Comparison of ENCODE assay signal across 24 mouse cellular contexts in the genomic region with DNA sequence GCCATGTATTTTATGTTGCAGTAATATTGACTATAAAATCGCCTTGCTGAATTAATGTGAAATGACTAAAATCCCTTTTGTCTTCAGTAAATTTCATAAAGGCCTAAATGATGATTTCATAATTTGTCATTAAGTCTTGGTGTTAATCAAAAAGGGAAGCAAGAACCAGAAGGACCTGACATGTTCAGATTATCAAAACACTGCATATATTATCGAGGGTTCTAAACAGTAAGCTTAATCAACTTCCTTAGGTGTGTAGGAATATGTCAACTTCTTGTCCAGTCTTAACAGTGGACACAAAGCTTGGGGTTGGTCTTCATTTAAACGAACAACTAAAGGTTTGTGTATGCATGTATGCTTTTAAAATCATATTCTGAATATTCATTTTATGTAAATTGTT. TPM values are rescaled to one million over a fixed set of nuclear protein-coding genes. Genes with fewer than 3 reads are reported as not detected.
DNase-seq lines count a peak whose midpoint lies in the region; ATAC-seq and TF ChIP-seq lines count a peak whose summit lies in the region.
"Had no signal": no experiment of that assay in that cellular context is flagged by ENCODE, and none has a peak within 500 bp of the region (broad histone marks: within the 10 kb centered on the region; RNA-seq: fewer than 3 reads in every experiment).

No protein-coding gene starts in this region.

- H3K4me2 ChIP-seq in midbrain, embryonic 11.5 days: no peak overlapping the region
- no peak overlapping the region for H3K4me2 ChIP-seq in midbrain, postnatal 0 days (ENCODE audit: low read depth, low read length, poor library complexity, severe bottlenecking)
- H3K4me2 ChIP-seq in liver, postnatal 0 days (ENCODE audit: low read depth, low read length): no peak overlapping the region

- H3K9ac ChIP-seq in midbrain, embryonic 11.5 days (ENCODE audit: low read length): no peak overlapping the region
- H3K9ac ChIP-seq in midbrain, postnatal 0 days (replicated peaks; ENCODE audit: low read length, poor library complexity, severe bottlenecking): no peak overlapping the region
- H3K9ac ChIP-seq in MEL (ENCODE audit: control insufficient read depth, low read depth, low read length, poor library complexity, severe bottlenecking): no peak overlapping the region
- H3K9ac ChIP-seq in liver, postnatal 0 days (replicated peaks): no peak overlapping the region

- H3K36me3 ChIP-seq in midbrain, embryonic 11.5 days (ENCODE audit: control insufficient read depth, insufficient read depth, low read length): no peaks in the 10 kb centered on the region
- H3K36me3 ChIP-seq in midbrain, postnatal 0 days (ENCODE audit: insufficient read depth, low read length): no peaks in the 10 kb centered on the region
- H3K36me3 ChIP-seq in MEL (ENCODE audit: control insufficient read depth in 1 of 2, insufficient read depth in 2 of 2, low read length in 2 of 2): peaks cover 5 to 18% of the 10 kb centered on the region in 2 experiments
- no peaks in the 10 kb centered on the region for H3K36me3 ChIP-seq in liver, postnatal 0 days (replicated peaks; ENCODE audit: insufficient read depth, low read length)

- TF ChIP-seq EP300 in MEL (IDR thresholded peaks at IDR 0.05; ENCODE audit: low read depth in 1 of 2, low read length in 2 of 2): peak; percentile 84 to 89
- TF ChIP-seq EP300 in liver, postnatal 0 days (IDR thresholded peaks at IDR 0.05; ENCODE audit: low read depth): no peak

- ATAC-seq in midbrain, embryonic 11.5 days (ENCODE audit: low FRiP score): no peak
- no peak for ATAC-seq in midbrain, postnatal 0 days (ENCODE audit: low FRiP score)
- no peak for ATAC-seq in liver, postnatal 0 days
- ATAC-seq: activated CD4-positive, CD25-positive, alpha-beta regulatory T cell, adult 4 months; CD4-positive, CD25-positive, alpha-beta regulatory T cell, adult 4 months; Patski had no signal

- no peaks in the 10 kb centered on the region for H3K79me2 ChIP-seq in MEL (ENCODE audit: control insufficient read depth, insufficient read depth, low read length, poor library complexity)

- WGBS in midbrain, embryonic 11.5 days: 94% methylated on average over 3 of the region's 3 CpGs
- WGBS in midbrain, postnatal 0 days: 95% methylated on average over 3 of the region's 3 CpGs
- WGBS in liver, postnatal 0 days (ENCODE audit: insufficient replicate concordance): 83% methylated on average over 3 of the region's 3 CpGs

- no peaks in the 10 kb centered on the region for H3K27me3 ChIP-seq in midbrain, embryonic 11.5 days (ENCODE audit: control insufficient read depth, insufficient read depth, low read length)
- H3K27me3 ChIP-seq in midbrain, postnatal 0 days (ENCODE audit: insufficient read depth, low read length): no peaks in the 10 kb centered on the region
- no peaks in the 10 kb centered on the region for H3K27me3 ChIP-seq in MEL (ENCODE audit: control insufficient read depth in 1 of 2, insufficient read depth in 2 of 2, low read length in 2 of 2)
- no peaks in the 10 kb centered on the region for H3K27me3 ChIP-seq in liver, postnatal 0 days (ENCODE audit: insufficient read depth, low read length)
- H3K27me3 ChIP-seq: CH12.LX, Patski had no signal

- no peak for TF ChIP-seq POLR2A in MEL (IDR thresholded peaks at IDR 0.05; ENCODE audit: control insufficient read depth in 1 of 2, insufficient read depth in 1 of 2, low read depth in 1 of 2, low read length in 2 of 2, poor library complexity in 1 of 2)

- H3K4me3 ChIP-seq in midbrain, embryonic 11.5 days (ENCODE audit: low read depth, low read length): no peak overlapping the region
- no peak overlapping the region for H3K4me3 ChIP-seq in midbrain, postnatal 0 days (ENCODE audit: low read depth, low read length)
- H3K4me3 ChIP-seq in MEL (ENCODE audit: control insufficient read depth in 1 of 2, insufficient read depth in 1 of 2, low read depth in 2 of 2, low read length in 2 of 2): no peak overlapping the region
- no peak overlapping the region for H3K4me3 ChIP-seq in liver, postnatal 0 days (ENCODE audit: low read depth, low read length)

- no peak for TF ChIP-seq CTCF in midbrain, postnatal 0 days (IDR thresholded peaks at IDR 0.05)
- TF ChIP-seq CTCF in MEL (IDR thresholded peaks at IDR 0.05 in 2 of 3, conservative IDR thresholded peaks at IDR 0.05 in 1 of 3; ENCODE audit: control insufficient read depth in 1 of 3, insufficient read depth in 1 of 3, low read depth in 2 of 3, low read length in 3 of 3, poor library complexity in 1 of 3, severe bottlenecking in 1 of 3): no peak
- no peak for TF ChIP-seq CTCF in liver, postnatal 0 days (IDR thresholded peaks at IDR 0.05; ENCODE audit: low read depth)

- H3K9me3 ChIP-seq in midbrain, embryonic 11.5 days (ENCODE audit: control insufficient read depth, low read length): no peaks in the 10 kb centered on the region
- no peaks in the 10 kb centered on the region for H3K9me3 ChIP-seq in midbrain, postnatal 0 days (ENCODE audit: low read length)
- no peaks in the 10 kb centered on the region for H3K9me3 ChIP-seq in MEL (replicated peaks; ENCODE audit: insufficient read depth, low read length)
- H3K9me3 ChIP-seq in liver, postnatal 0 days (ENCODE audit: low read length): no peaks in the 10 kb centered on the region
- H3K9me3 ChIP-seq: G1E had no signal

- no peak for TF ChIP-seq RAD21 in MEL (IDR thresholded peaks at IDR 0.05; ENCODE audit: low read depth, low read length)

- no peak overlapping the region for H3K27ac ChIP-seq in midbrain, embryonic 11.5 days (ENCODE audit: low read depth, low read length)
- no peak overlapping the region for H3K27ac ChIP-seq in midbrain, postnatal 0 days (ENCODE audit: low read depth, low read length)
- no peak overlapping the region for H3K27ac ChIP-seq in MEL (ENCODE audit: control insufficient read depth, low read depth, low read length)
- H3K27ac ChIP-seq in liver, postnatal 0 days (ENCODE audit: low read depth): no peak overlapping the region

- DNase-seq in midbrain, embryonic 11.5 days (ENCODE audit: low spot score, missing footprints): peak; percentile 51
- DNase-seq in midbrain, postnatal 0 days (ENCODE audit: low spot score): no peak
- DNase-seq in MEL (ENCODE audit: low read depth, low spot score): peak; percentile 52
- peak; percentile 37 for DNase-seq in MEL-GATA-1-ER (ENCODE audit: extremely low read depth, low read depth)
- DNase-seq in liver, postnatal 0 days: no peak
- no peak for DNase-seq in right cerebral cortex, postnatal 10 days (ENCODE audit: low spot score in 2 of 2)
- DNase-seq: adrenal gland, adult 2 months; adrenal gland, adult 8-10 months; adrenal gland, postnatal 10 days; adrenal gland, postnatal 14 days; adrenal gland, postnatal 25 days; adrenal gland, postnatal 36 days; B cell, adult 2 months; cerebellum, adult 11 months; cerebellum, adult 11-12 months; cerebellum, adult 18-20 months; cerebellum, adult 2 months; cerebellum, adult 8-10 months had no signal

- no peaks in the 10 kb centered on the region for H3K4me1 ChIP-seq in midbrain, embryonic 11.5 days (ENCODE audit: control insufficient read depth, insufficient read depth, low read length)
- no peaks in the 10 kb centered on the region for H3K4me1 ChIP-seq in midbrain, postnatal 0 days (ENCODE audit: insufficient read depth, low read length)
- peaks cover 0 to 8% of the 10 kb centered on the region in 2 experiments; a peak in 2 of 4 replicates for H3K4me1 ChIP-seq in MEL (ENCODE audit: control insufficient read depth in 1 of 2, insufficient read depth in 2 of 2, low read length in 2 of 2)
- H3K4me1 ChIP-seq in liver, postnatal 0 days (ENCODE audit: insufficient read depth): no peaks in the 10 kb centered on the region

TF ChIP-seq in MEL, 35 proteins besides CTCF, POLR2A, EP300 and RAD21:
- no peak for TF ChIP-seq MEF2A (IDR thresholded peaks at IDR 0.05; ENCODE audit: extremely low read depth, insufficient replicate concordance, low read depth, low read length, poor library complexity, severe bottlenecking)
- no peak for TF ChIP-seq ZNF384 (IDR thresholded peaks at IDR 0.05; ENCODE audit: low read depth, low read length)
- TF ChIP-seq POLR2AphosphoS5 (IDR thresholded peaks at IDR 0.05; ENCODE audit: borderline replicate concordance, low read depth, low read length): no peak
- TF ChIP-seq TAL1 (IDR thresholded peaks at IDR 0.05; ENCODE audit: low read length): peak; percentile 53
- TF ChIP-seq RCOR1 (IDR thresholded peaks at IDR 0.05; ENCODE audit: low read depth, low read length): 0 out of 2 replicates have a peak, but pooled peaks have one; percentile 28
- peak; percentile 75 for TF ChIP-seq TCF12 (IDR thresholded peaks at IDR 0.05; ENCODE audit: low read depth, low read length)
- TF ChIP-seq GATA1 (IDR thresholded peaks at IDR 0.05; ENCODE audit: low read depth, low read length): peak; percentile 75

RNA-seq across cellular contexts. Expression of a gene that starts 45.5 kb away (rescaled TPM):
- 75.1 and 85.7 TPM in 2 replicates for polyA plus RNA-seq in midbrain, embryonic 11.5 days (2014; fragmentation: Nextera tagmentation; extraction: Ambion mirVana)
- total RNA-seq in midbrain, postnatal 0 days (2014; rRNA removed): 40.9 and 57.9 TPM in 2 replicates
- polyA plus RNA-seq in midbrain, postnatal 0 days (2015; fragmentation: Nextera tagmentation; extraction: Ambion mirVana): 40.7 and 46.2 TPM in 2 replicates
- 40.4 and 41.8 TPM in 2 replicates for total RNA-seq in MEL (2012; rRNA removed)
- polyA plus RNA-seq in MEL (2012; ENCODE audit: insufficient read depth in 1 of 2, insufficient read length in 2 of 2, low read depth in 1 of 2, low replicate concordance in 2 of 2, missing spikeins in 1 of 2): 10 to 100 TPM; 31.6 to 59.3 TPM
- 13.4 and 14.1 TPM in 2 replicates for polyA plus RNA-seq in liver, postnatal 0 days (2015; fragmentation: Nextera tagmentation; extraction: Ambion mirVana)

RNA-seq across cellular contexts. Expression of a gene that starts 56.9 kb away (rescaled TPM):
- 11.3 and 12.4 TPM in 2 replicates for polyA plus RNA-seq in midbrain, embryonic 11.5 days (2014; fragmentation: Nextera tagmentation; extraction: Ambion mirVana)
- total RNA-seq in midbrain, postnatal 0 days (2014; rRNA removed): 51.7 and 54.5 TPM in 2 replicates
- 15.7 and 16.0 TPM in 2 replicates for polyA plus RNA-seq in midbrain, postnatal 0 days (2015; fragmentation: Nextera tagmentation; extraction: Ambion mirVana)
- 27.7 and 31.3 TPM in 2 replicates for total RNA-seq in MEL (2012; rRNA removed)
- polyA plus RNA-seq in MEL (2012; ENCODE audit: insufficient read depth in 1 of 2, insufficient read length in 2 of 2, low read depth in 1 of 2, low replicate concordance in 2 of 2, missing spikeins in 1 of 2): 100 to 1,000 TPM in 1 of 2 experiments, 10 to 100 TPM in 1; 27.2 to 123 TPM
- polyA plus RNA-seq in liver, postnatal 0 days (2015; fragmentation: Nextera tagmentation; extraction: Ambion mirVana): 12.2 and 13.7 TPM in 2 replicates

RNA-seq across cellular contexts. Expression of a gene that starts 59.9 kb away (rescaled TPM):
- 0.06 TPM in 1 of 2 replicates, not detected in the other for polyA plus RNA-seq in midbrain, embryonic 11.5 days (2014; fragmentation: Nextera tagmentation; extraction: Ambion mirVana)
- 0.49 and 0.85 TPM in 2 replicates for total RNA-seq in midbrain, postnatal 0 days (2014; rRNA removed)
- 0.09 and 0.14 TPM in 2 replicates for polyA plus RNA-seq in midbrain, postnatal 0 days (2015; fragmentation: Nextera tagmentation; extraction: Ambion mirVana)
- not detected in 2 replicates for total RNA-seq in MEL (2012; rRNA removed)
- polyA plus RNA-seq in MEL (2012; ENCODE audit: insufficient read depth in 1 of 2, insufficient read length in 2 of 2, low read depth in 1 of 2, low replicate concordance in 2 of 2, missing spikeins in 1 of 2): under 1 TPM in 1 of 2 experiments, not detected in 1; 0.01 TPM
- 0.01 TPM in 1 of 2 replicates, not detected in the other for polyA plus RNA-seq in liver, postnatal 0 days (2015; fragmentation: Nextera tagmentation; extraction: Ambion mirVana)
- polyA plus RNA-seq: activated CD4-positive, CD25-positive, alpha-beta regulatory T cell, adult 4 months; C2C12; CD4-positive, CD25-positive, alpha-beta regulatory T cell, adult 4 months; G1E had no signal

Comparison
In these comparisons a context has a peak if more than half of its experiments do, and no peak if none do; other contexts are left out.
1. DNase-seq: peak in midbrain, embryonic 11.5 days (single experiment), MEL (single experiment) and MEL-GATA-1-ER (single experiment); none in midbrain, postnatal 0 days (single experiment), liver, postnatal 0 days (single experiment) and right cerebral cortex, postnatal 10 days (0 of 2).